Mouse (Mus musculus) MEL (cell line): ENCODE data around the gene Ldb1. TPM values are rescaled to one million over a fixed set of nuclear protein-coding genes. Genes with fewer than 3 reads are reported as not detected.

Source experiments
- DNase-seq: peaks from one replicate; pipeline ENCODE4 v3.0.0; 2011; ENCODE audit warnings: low read depth, low spot score
- H3K27ac ChIP-seq: 2 replicates; pipeline ENCODE4 v1.5.1; 2012; ENCODE audit warnings: low read depth, mild to moderate bottlenecking, control low read depth, low read length, moderate library complexity; ENCODE audit not compliant: control insufficient read depth
- H3K27me3 ChIP-seq, 2 experiments: fragments of 150-350 bp in 1 of 2; sonication (generic) in 1 of 2; 2 replicates each; pipeline ENCODE4 v1.6.1; 2012; ENCODE audit warnings: low read length in 2 of 2, mild to moderate bottlenecking in 2 of 2, improper control_type of control experiment in 1 of 2, moderate library complexity in 1 of 2; ENCODE audit not compliant: insufficient read depth in 2 of 2, control insufficient read depth in 1 of 2
- H3K36me3 ChIP-seq, 2 experiments: 2 replicates each; pipeline ENCODE4 v1.6.1; 2012 to 2014; ENCODE audit warnings: low read length in 2 of 2, improper control_type of control experiment in 1 of 2, inconsistent platforms in 1 of 2, mild to moderate bottlenecking in 1 of 2; ENCODE audit not compliant: insufficient read depth in 2 of 2, control insufficient read depth in 1 of 2
- H3K4me1 ChIP-seq, 2 experiments: fragments of 150-350 bp in 1 of 2; sonication (generic) in 1 of 2; 2 replicates each; pipeline ENCODE4 v1.6.1; 2012; ENCODE audit warnings: low read length in 2 of 2, improper control_type of control experiment in 1 of 2, mild to moderate bottlenecking in 1 of 2; ENCODE audit not compliant: insufficient read depth in 2 of 2, control insufficient read depth in 1 of 2
- H3K4me3 ChIP-seq, 2 experiments: fragments of 150-350 bp in 1 of 2; sonication (generic) in 1 of 2; 2 replicates each; pipeline ENCODE4 v1.5.1; 2012; ENCODE audit warnings: low read depth in 2 of 2, low read length in 2 of 2, mild to moderate bottlenecking in 2 of 2, moderate library complexity in 2 of 2, control low read depth in 1 of 2, improper control_type of control experiment in 1 of 2; ENCODE audit not compliant: control insufficient read depth in 1 of 2, insufficient read depth in 1 of 2
- H3K79me2 ChIP-seq: 2 replicates; pipeline ENCODE4 v1.6.1; 2012; ENCODE audit warnings: mild to moderate bottlenecking, low read length, moderate library complexity; ENCODE audit not compliant: control insufficient read depth, poor library complexity, insufficient read depth
- H3K9ac ChIP-seq: 2 replicates; pipeline ENCODE4 v1.6.1; 2012; ENCODE audit warnings: low read depth, mild to moderate bottlenecking, control low read depth, low read length, moderate library complexity; ENCODE audit not compliant: control insufficient read depth, poor library complexity, severe bottlenecking
- H3K9me3 ChIP-seq: fragments of 150-350 bp; sonication (generic); replicated peaks from 2 replicates; pipeline ENCODE4 v1.6.1; 2012; ENCODE audit warnings: mild to moderate bottlenecking, low read length, improper control_type of control experiment, moderate library complexity; ENCODE audit not compliant: insufficient read depth
- CHD1 ChIP-seq: IDR thresholded peaks from 2 replicates; pipeline ENCODE4 v1.6.1; 2012; ENCODE audit warnings: low read depth, mild to moderate bottlenecking, inconsistent platforms, low read length, improper control_type of control experiment
- CHD2 ChIP-seq: IDR thresholded peaks from 2 replicates; pipeline ENCODE4 v1.6.1; 2011; ENCODE audit warnings: low read length, improper control_type of control experiment
- E2F4 ChIP-seq: IDR thresholded peaks from 2 replicates; pipeline ENCODE4 v1.6.1; 2011; ENCODE audit warnings: low read depth, low read length, improper control_type of control experiment, borderline replicate concordance
- ELF1 ChIP-seq: IDR thresholded peaks from 2 replicates; pipeline ENCODE4 v1.6.1; 2014; ENCODE audit warnings: low read depth, mild to moderate bottlenecking, inconsistent platforms, low read length, improper control_type of control experiment, moderate library complexity
- ETS1 ChIP-seq: IDR thresholded peaks from 2 replicates; pipeline ENCODE4 v1.6.1; 2012; ENCODE audit warnings: low read depth, mild to moderate bottlenecking, inconsistent platforms, low read length, improper control_type of control experiment, moderate library complexity
- GABPA ChIP-seq: IDR thresholded peaks from 2 replicates; pipeline ENCODE4 v1.6.1; 2012; ENCODE audit warnings: low read depth, mild to moderate bottlenecking, inconsistent platforms, low read length, improper control_type of control experiment, moderate library complexity
- HCFC1 ChIP-seq: IDR thresholded peaks from 2 replicates; pipeline ENCODE4 v1.6.1; 2012; ENCODE audit warnings: low read depth, mild to moderate bottlenecking, inconsistent platforms, low read length, improper control_type of control experiment, moderate library complexity
- MAX ChIP-seq: IDR thresholded peaks from 2 replicates; pipeline ENCODE4 v1.6.1; 2011; ENCODE audit warnings: low read length, improper control_type of control experiment
- MAZ ChIP-seq: IDR thresholded peaks from 2 replicates; pipeline ENCODE4 v1.6.1; 2012; ENCODE audit warnings: low read depth, mild to moderate bottlenecking, inconsistent platforms, low read length, improper control_type of control experiment
- MXI1 ChIP-seq: IDR thresholded peaks from 2 replicates; pipeline ENCODE4 v1.6.1; 2011; ENCODE audit warnings: mild to moderate bottlenecking, low read depth, low read length, improper control_type of control experiment
- MYC ChIP-seq: IDR thresholded peaks from 2 replicates; pipeline ENCODE4 v1.6.1; 2011; ENCODE audit warnings: low read depth, mild to moderate bottlenecking, low read length, improper control_type of control experiment, moderate library complexity
- NELFE ChIP-seq: IDR thresholded peaks from 2 replicates; pipeline ENCODE4 v1.6.1; 2011; ENCODE audit warnings: low read depth, low read length, improper control_type of control experiment
- NRF1 ChIP-seq: IDR thresholded peaks from 2 replicates; pipeline ENCODE4 v1.6.1; 2014; ENCODE audit warnings: low read depth, mild to moderate bottlenecking, inconsistent platforms, low read length, improper control_type of control experiment, moderate library complexity; ENCODE audit not compliant: poor library complexity, insufficient read depth, severe bottlenecking
- POLR2A ChIP-seq, 2 experiments: IDR thresholded peaks; 2 replicates each; pipeline ENCODE4 v1.6.1; 2011 to 2012; ENCODE audit warnings: low read length in 2 of 2, mild to moderate bottlenecking in 2 of 2, control low read depth in 1 of 2, improper control_type of control experiment in 1 of 2, low read depth in 1 of 2, moderate library complexity in 1 of 2; ENCODE audit not compliant: control insufficient read depth in 1 of 2, insufficient read depth in 1 of 2, poor library complexity in 1 of 2
- POLR2AphosphoS2 ChIP-seq: IDR thresholded peaks from 2 replicates; pipeline ENCODE4 v1.6.1; 2011; ENCODE audit warnings: low read length, improper control_type of control experiment
- POLR2AphosphoS5 ChIP-seq: IDR thresholded peaks from 2 replicates; pipeline ENCODE4 v1.6.1; 2012; ENCODE audit warnings: low read depth, borderline replicate concordance, mild to moderate bottlenecking, inconsistent platforms, low read length, moderate library complexity, mixed read lengths
- SIN3A ChIP-seq: IDR thresholded peaks from 2 replicates; pipeline ENCODE4 v1.6.1; 2012; ENCODE audit warnings: low read length, improper control_type of control experiment, inconsistent platforms
- TAL1 ChIP-seq: IDR thresholded peaks from 2 replicates; pipeline ENCODE4 v1.6.1; 2012; ENCODE audit warnings: mild to moderate bottlenecking, inconsistent platforms, low read length, moderate library complexity, mixed read lengths
- TBP ChIP-seq: IDR thresholded peaks from 2 replicates; pipeline ENCODE4 v1.8.0; 2011; ENCODE audit warnings: low read depth, low read length, improper control_type of control experiment
- TCF12 ChIP-seq: IDR thresholded peaks from 2 replicates; pipeline ENCODE4 v1.6.1; 2014; ENCODE audit warnings: low read depth, mild to moderate bottlenecking, inconsistent platforms, low read length, improper control_type of control experiment, moderate library complexity
- USF1 ChIP-seq: IDR thresholded peaks from 2 replicates; pipeline ENCODE4 v1.6.1; 2014; ENCODE audit warnings: low read depth, mild to moderate bottlenecking, inconsistent platforms, low read length, improper control_type of control experiment, moderate library complexity
- USF2 ChIP-seq, 2 experiments: IDR thresholded peaks; 2 replicates each; pipeline ENCODE4 v1.6.1; 2011 to 2012; ENCODE audit warnings: improper control_type of control experiment in 2 of 2, low read length in 2 of 2, borderline replicate concordance in 1 of 2, inconsistent platforms in 1 of 2, low read depth in 1 of 2, mild to moderate bottlenecking in 1 of 2; ENCODE audit not compliant: insufficient read depth in 1 of 2
- ZC3H11A ChIP-seq: IDR thresholded peaks from 2 replicates; pipeline ENCODE4 v1.6.1; 2012; ENCODE audit warnings: low read depth, mild to moderate bottlenecking, inconsistent platforms, low read length, improper control_type of control experiment
- ZKSCAN1 ChIP-seq: IDR thresholded peaks from 2 replicates; pipeline ENCODE4 v1.6.1; 2012; ENCODE audit warnings: low read depth, mild to moderate bottlenecking, inconsistent platforms, low read length, improper control_type of control experiment, moderate library complexity
- ZMIZ1 ChIP-seq: IDR thresholded peaks from 2 replicates; pipeline ENCODE4 v1.6.1; 2012; ENCODE audit warnings: low read depth, mild to moderate bottlenecking, inconsistent platforms, low read length, improper control_type of control experiment, moderate library complexity
- polyA plus RNA-seq, 2 experiments: library from polyadenylated mRNA; stranded (reverse) in 1 of 2; unstranded in 1 of 2; fragments of >175 nt in 1 of 2; fragments of >200 nt in 1 of 2; gene quantifications; 2 replicates each; pipeline versions ENCODE4 v1.2.1 to v1.2.4; 2012; ENCODE audit warnings: low replicate concordance in 2 of 2, low read depth in 1 of 2; ENCODE audit not compliant: insufficient read length in 2 of 2, insufficient read depth in 1 of 2, missing spikeins in 1 of 2
- total RNA-seq: library from RNA; depleted of rRNA; stranded (reverse); fragments of 300-350 nt; gene quantifications from 2 replicates; pipeline ENCODE4 v1.2.3, GENCODE M21; 2012; rRNA removed

Gene Ldb1
- total RNA-seq (299 and 357 TPM in 2 replicates), polyA plus RNA-seq (100 to 1,000 TPM; 632 to 842 TPM)

- peaks cover 48% of the 10 kb centered on the region for H3K79me2 ChIP-seq
- peak; percentile 87 for DNase-seq
- no peaks in the 10 kb centered on the region for H3K27me3 ChIP-seq
- no peaks in the 10 kb centered on the region for H3K9me3 ChIP-seq
- peak within 1 kb of the TSS; percentile 61 for H3K27ac ChIP-seq
- H3K36me3 ChIP-seq: peaks cover 0 to 35% of the 10 kb centered on the region in 2 experiments; a peak in 2 of 4 replicates
- peak within 1 kb of the TSS; percentile 76 to 95 for H3K4me3 ChIP-seq
- H3K9ac ChIP-seq: peak within 1 kb of the TSS; percentile 89
- TF ChIP-seq MAZ (0 out of 2 replicates have a peak, but pooled peaks have one; percentile 22), GABPA (no peak), CHD2 (no peak), USF2 (IDR thresholded peaks at IDR 0.05; ENCODE audit: borderline replicate concordance in 1 of 2, insufficient read depth in 1 of 2, low read depth in 1 of 2, low read length in 2 of 2) (no peak), ETS1 (no peak), CHD1 (0 out of 2 replicates have a peak, but pooled peaks have one; percentile 61), TAL1 (no peak), NRF1 (peak; percentile 35; the same call in 1 of the 2 replicates), MYC (peak; percentile 71; the same call in 1 of the 2 replicates), POLR2AphosphoS5 (no peak; the same call in 1 of the 2 replicates), ZC3H11A (no peak), POLR2A (IDR thresholded peaks at IDR 0.05; ENCODE audit: control insufficient read depth in 1 of 2, insufficient read depth in 1 of 2, low read depth in 1 of 2, low read length in 2 of 2, poor library complexity in 1 of 2) (peak; percentile 61 to 82; a peak in 3 of 4 replicates), SIN3A (peak; percentile 76), TBP (no peak), E2F4 (no peak), ELF1 (peak; percentile 35; the same call in 1 of the 2 replicates), TCF12 (peak; percentile 41; the same call in 1 of the 2 replicates), ZKSCAN1 (no peak), HCFC1 (peak; percentile 47; the same call in 1 of the 2 replicates), MAX (peak; percentile 72; the same call in 1 of the 2 replicates), POLR2AphosphoS2 (peak; percentile 45; the same call in 1 of the 2 replicates), MXI1 (peak; percentile 88), NELFE (peak; percentile 85), USF1 (peak; percentile 18; the same call in 1 of the 2 replicates), ZMIZ1 (peak; percentile 40; the same call in 1 of the 2 replicates)
- H3K4me1 ChIP-seq: peaks cover 22 to 46% of the 10 kb centered on the region in 2 experiments
These were observed at the start of gene Ldb1 for GRCm38 (mm10) chr19:46044993-46045695. TSS of gene Ldb1 (minus strand) at chr19:46045214.
